Mouse (Mus musculus) forebrain, embryonic 16.5 days (tissue): ENCODE data around the gene En2. TPM values are rescaled to one million over a fixed set of nuclear protein-coding genes. Genes with fewer than 3 reads are reported as not detected.

Experiments used
- ATAC-seq: fragments of 200-750 bp; cut with Nextera tagmentation; 2 replicates; pipeline ENCODE4 v1.8.0; 2017; ENCODE audit warnings: mild to moderate bottlenecking, moderate library complexity
- H3K27ac ChIP-seq: fragments of 300-500 bp; sonication (generic); 2 replicates; pipeline ENCODE4 v1.5.1; 2014; ENCODE audit warnings: low read length, control low read depth
- H3K27me3 ChIP-seq: fragments of 300-500 bp; sonication (generic); replicated peaks from 2 replicates; pipeline ENCODE4 v1.6.1; 2014; ENCODE audit warnings: low read length; ENCODE audit not compliant: control insufficient read depth, insufficient read depth
- H3K36me3 ChIP-seq: fragments of 300-500 bp; sonication (generic); 2 replicates; pipeline ENCODE4 v1.6.1; 2014; ENCODE audit not compliant: control insufficient read depth, insufficient read depth
- H3K4me1 ChIP-seq: fragments of 300-500 bp; sonication (generic); replicated peaks from 2 replicates; pipeline ENCODE4 v1.6.1; 2014; ENCODE audit warnings: low read length; ENCODE audit not compliant: control insufficient read depth, insufficient read depth
- H3K4me2 ChIP-seq: fragments of 300-500 bp; sonication (generic); 2 replicates; pipeline ENCODE4 v1.6.1; 2014; ENCODE audit warnings: mild to moderate bottlenecking, low read length, control low read depth
- H3K4me3 ChIP-seq: fragments of 300-500 bp; sonication (generic); replicated peaks from 2 replicates; pipeline ENCODE4 v1.5.1; 2014; ENCODE audit warnings: mild to moderate bottlenecking, low read length, control low read depth
- H3K9ac ChIP-seq: fragments of 300-500 bp; sonication (generic); replicated peaks from 2 replicates; pipeline ENCODE4 v1.6.1; 2014; ENCODE audit warnings: low read depth, low read length, control low read depth
- H3K9me3 ChIP-seq: fragments of 300-500 bp; sonication (generic); 2 replicates; pipeline ENCODE4 v1.6.1; 2016; ENCODE audit warnings: low read length; ENCODE audit not compliant: control insufficient read depth
- WGBS: fragments of 180-500 bp; shearing (Covaris S2); extraction: QIAGEN DNeasy Blood & Tissue Kit; methylation state at CpG from one replicate; pipeline ENCODE4 v1.1.7; 2014; 5-methylcytosine and 5-hydroxymethylcytosine counted together
- polyA plus RNA-seq: library from polyadenylated mRNA; unstranded; fragments of >200 nt; fragmentation: Nextera tagmentation; extraction: Ambion mirVana; gene quantifications from 2 replicates; pipeline ENCODE4 v1.2.1, GENCODE M21; 2015

The En2 gene
- polyA plus RNA-seq, 1 experiment from 2014 or later, result not detected

DNA sequence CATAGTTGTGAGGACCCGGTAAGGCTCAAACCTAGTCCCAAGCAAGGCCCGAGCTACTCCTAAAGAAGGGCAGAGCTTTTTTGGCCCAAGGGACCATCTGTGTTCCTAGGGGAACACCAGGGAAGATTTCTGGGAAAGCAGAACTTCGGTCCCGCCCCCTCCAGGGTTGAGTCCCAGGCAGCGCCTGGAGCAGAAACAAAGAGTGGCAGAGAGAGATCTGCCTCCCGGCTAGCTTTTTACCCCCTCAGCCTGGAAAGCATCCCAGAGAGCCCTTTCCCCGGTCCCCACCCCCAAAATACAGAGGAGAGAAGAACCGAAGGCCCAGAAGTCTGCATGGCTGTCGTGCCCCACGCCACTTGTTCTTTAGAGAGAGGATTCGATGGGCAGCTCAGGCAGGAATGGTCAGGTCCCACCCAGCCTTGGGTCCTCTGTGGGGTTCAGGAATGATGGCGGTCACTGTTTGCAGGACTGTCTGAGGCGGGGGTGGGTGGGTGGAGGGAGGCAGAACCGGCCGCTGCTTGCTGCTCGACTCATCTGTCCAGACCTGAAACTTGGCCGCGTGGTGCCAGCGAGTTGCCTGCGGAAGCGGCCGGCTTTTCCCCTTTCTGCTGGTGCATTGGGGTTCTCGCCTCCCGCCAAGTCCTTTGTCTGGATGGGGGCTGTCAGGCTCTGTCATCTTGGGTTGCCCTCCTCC, 9.5 kb downstream of the En2 start:
- no peak overlapping the region for H3K9ac ChIP-seq
- H3K4me1 ChIP-seq, result no peaks in the 10 kb centered on the region
- H3K4me2 ChIP-seq, result no peak overlapping the region
- peak; percentile 45 for ATAC-seq
- no peaks in the 10 kb centered on the region for H3K36me3 ChIP-seq
- peaks cover 78% of the 10 kb centered on the region for H3K27me3 ChIP-seq
- no peak overlapping the region for H3K27ac ChIP-seq
- no peak overlapping the region for H3K4me3 ChIP-seq
- WGBS, result 0% methylated on average over 24 of the region's 24 CpGs
- no peaks in the 10 kb centered on the region for H3K9me3 ChIP-seq

GRCm38 (mm10) chr5:28175570-28175919, 10.1 kb downstream of the En2 start:
- 1% methylated on average over 10 of the region's 10 CpGs for WGBS
- Histone ChIP-seq H3K4me2 (no peak overlapping the region), H3K9me3 (no peaks in the 10 kb centered on the region), H3K27ac (no peak overlapping the region), H3K36me3 (no peaks in the 10 kb centered on the region), H3K4me1 (no peaks in the 10 kb centered on the region), H3K4me3 (no peak overlapping the region), H3K9ac (no peak overlapping the region), H3K27me3 (peaks cover 80% of the 10 kb centered on the region)
- peak; percentile 19; the same call in 1 of the 2 replicates for ATAC-seq

DNA sequence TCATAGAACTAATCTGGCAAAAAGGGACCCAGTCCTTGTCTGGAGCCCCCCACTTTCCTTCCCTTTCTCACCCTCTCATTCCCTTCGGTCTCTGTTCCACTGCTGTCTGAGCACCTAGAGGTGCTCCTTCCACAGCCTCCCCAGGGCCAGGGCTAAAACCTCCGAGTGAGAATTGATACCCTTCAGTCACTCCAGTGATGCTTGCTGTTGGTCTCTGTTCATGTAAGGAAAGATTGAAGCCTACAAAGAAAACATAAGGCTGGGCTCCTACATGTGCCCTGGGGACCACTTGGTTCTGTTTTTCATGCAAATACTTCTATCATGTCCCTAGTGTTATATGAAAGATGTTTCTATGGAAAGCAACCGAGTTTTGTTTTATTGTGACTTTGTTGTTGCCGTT, 10.5 kb downstream of the En2 start:
- H3K9me3 ChIP-seq, result no peaks in the 10 kb centered on the region
- ATAC-seq, result no peak
- H3K4me2 ChIP-seq, result no peak overlapping the region
- H3K9ac ChIP-seq, result no peak overlapping the region
- no peaks in the 10 kb centered on the region for H3K4me1 ChIP-seq
- no peak overlapping the region for H3K27ac ChIP-seq
- WGBS, result 0% methylated on average over 4 of the region's 4 CpGs
- peaks cover 81% of the 10 kb centered on the region for H3K27me3 ChIP-seq
- no peaks in the 10 kb centered on the region for H3K36me3 ChIP-seq
- no peak overlapping the region for H3K4me3 ChIP-seq

DNA sequence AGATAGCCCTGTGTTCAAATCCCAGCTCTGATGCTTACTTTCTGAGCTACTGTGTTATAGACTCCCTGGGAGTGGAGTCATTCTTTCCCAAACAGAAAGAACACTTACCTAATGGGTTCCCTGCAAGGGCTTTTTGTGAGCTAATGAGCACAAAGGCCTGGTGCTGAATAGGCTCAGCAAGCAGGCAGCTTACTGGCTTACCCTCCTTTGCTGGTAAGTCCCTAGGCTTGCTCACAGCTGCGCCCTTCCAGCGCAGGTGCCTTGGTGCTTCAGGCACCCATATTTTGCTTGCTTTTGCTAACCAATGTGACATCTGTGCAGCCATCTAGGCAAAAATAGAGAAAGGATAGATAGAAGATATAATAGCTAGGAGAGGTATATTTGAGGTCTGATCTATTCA, 11.1 kb downstream of the En2 start:
- 0% methylated on average over 2 of the region's 2 CpGs for WGBS
- no peaks in the 10 kb centered on the region for H3K4me1 ChIP-seq
- no peaks in the 10 kb centered on the region for H3K9me3 ChIP-seq
- no peak overlapping the region for H3K27ac ChIP-seq
- H3K4me3 ChIP-seq, result no peak overlapping the region
- H3K4me2 ChIP-seq, result no peak overlapping the region
- H3K9ac ChIP-seq, result no peak overlapping the region
- no peak for ATAC-seq
- H3K36me3 ChIP-seq, result no peaks in the 10 kb centered on the region
- peaks cover 81% of the 10 kb centered on the region for H3K27me3 ChIP-seq

- Histone ChIP-seq H3K9ac (no peak overlapping the region), H3K36me3 (no peaks in the 10 kb centered on the region), H3K9me3 (no peaks in the 10 kb centered on the region), H3K4me2 (no peak overlapping the region), H3K27ac (no peak overlapping the region), H3K4me1 (no peaks in the 10 kb centered on the region), H3K4me3 (no peak overlapping the region), H3K27me3 (peaks cover 68% of the 10 kb centered on the region)
- no peak for ATAC-seq
- WGBS, result 7% methylated on average over 5 of the region's 5 CpGs
Measured at GRCm38 (mm10) chr5:28178322-28178721, 12.8 kb downstream of the En2 start.

DNA sequence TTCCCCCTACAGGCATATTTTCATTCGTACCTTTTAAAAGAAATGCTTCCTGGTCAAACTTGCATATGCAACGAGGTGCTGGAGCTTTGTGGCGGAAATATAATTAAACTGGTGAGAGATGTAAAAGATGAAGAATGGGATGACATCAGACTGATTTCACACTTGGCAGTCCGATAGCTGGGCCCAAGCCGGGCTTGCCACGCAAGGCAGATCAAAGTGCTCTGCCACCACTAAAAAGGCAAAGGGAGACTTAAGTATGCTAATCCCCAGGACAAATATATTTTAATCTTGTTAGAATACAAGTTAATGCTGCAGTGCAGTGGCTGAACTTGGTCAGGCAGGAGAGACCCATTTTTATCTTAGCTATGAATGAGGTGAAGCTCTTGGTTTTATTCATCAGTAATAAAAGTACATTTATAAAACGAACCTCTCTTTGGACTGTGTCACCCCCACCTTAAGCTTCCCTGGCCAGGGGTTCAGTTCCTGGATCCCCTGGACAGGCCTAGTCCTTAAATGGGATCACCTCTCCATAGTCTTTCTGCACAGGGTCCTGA, 13.8 kb downstream of the En2 start:
- Histone ChIP-seq H3K36me3 (no peaks in the 10 kb centered on the region), H3K9ac (no peak overlapping the region), H3K9me3 (no peaks in the 10 kb centered on the region), H3K4me3 (no peak overlapping the region), H3K27me3 (peaks cover 58% of the 10 kb centered on the region), H3K27ac (no peak overlapping the region), H3K4me2 (no peak overlapping the region), H3K4me1 (no peaks in the 10 kb centered on the region)
- WGBS, result 8% methylated on average over 7 of the region's 7 CpGs
- ATAC-seq, result no peak

GRCm38 (mm10) chr5:28191201-28192098, 26.0 kb downstream of the En2 start:
- Histone ChIP-seq H3K4me3 (no peak overlapping the region), H3K27ac (no peak overlapping the region), H3K4me1 (no peaks in the 10 kb centered on the region), H3K36me3 (no peaks in the 10 kb centered on the region), H3K27me3 (no peaks in the 10 kb centered on the region), H3K4me2 (no peak overlapping the region), H3K9me3 (no peaks in the 10 kb centered on the region), H3K9ac (no peak overlapping the region)
- ATAC-seq, result no peak
- 5% methylated on average over 3 of the region's 3 CpGs for WGBS

DNA sequence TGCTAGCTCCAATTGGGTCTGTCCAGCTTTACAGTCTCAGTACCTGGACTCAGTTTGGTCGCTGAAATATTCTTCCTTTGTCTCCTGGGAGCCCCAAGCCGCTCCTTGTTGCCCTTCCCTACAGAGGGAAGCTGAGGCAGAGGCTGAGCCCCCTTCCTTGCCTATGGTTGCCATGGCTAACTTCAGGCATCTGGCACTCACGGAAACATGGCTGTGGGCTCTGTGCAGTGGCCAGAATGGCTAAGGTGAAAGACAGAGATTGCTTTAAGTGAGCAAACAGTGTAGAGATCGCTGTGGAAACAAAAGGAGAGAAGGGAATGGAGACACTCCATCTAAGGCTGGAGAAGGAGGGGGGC, 26.6 kb downstream of the En2 start:
- ATAC-seq, result no peak
- Histone ChIP-seq H3K4me3 (no peak overlapping the region), H3K27me3 (no peaks in the 10 kb centered on the region), H3K9ac (no peak overlapping the region), H3K4me1 (no peaks in the 10 kb centered on the region), H3K4me2 (no peak overlapping the region), H3K9me3 (no peaks in the 10 kb centered on the region), H3K27ac (no peak overlapping the region), H3K36me3 (no peaks in the 10 kb centered on the region)
- WGBS, result 14% methylated on average over 4 of the region's 4 CpGs

GRCm38 (mm10) chr5:28195473-28195872, 30.0 kb downstream of the En2 start:
- H3K9ac ChIP-seq, result no peak overlapping the region
- H3K4me2 ChIP-seq, result no peak overlapping the region
- no peaks in the 10 kb centered on the region for H3K4me1 ChIP-seq
- H3K27me3 ChIP-seq, result 0 out of 2 replicates have a peak, but pooled peaks cover 5% of the 10 kb centered on the region
- H3K36me3 ChIP-seq, result no peaks in the 10 kb centered on the region
- H3K9me3 ChIP-seq, result no peaks in the 10 kb centered on the region
- WGBS, result 66% methylated on average over 2 of the region's 2 CpGs
- no peak overlapping the region for H3K27ac ChIP-seq
- ATAC-seq, result no peak
- no peak overlapping the region for H3K4me3 ChIP-seq
